Mouse (Mus musculus): ENCODE results near the gene Ttc38. TPM values are rescaled to one million over a fixed set of nuclear protein-coding genes. Genes with fewer than 3 reads are reported as not detected.

Ttc38 gene
- polyA plus RNA-seq, 1 experiment from 2014 or later: 8.6 TPM

GRCm38 (mm10) chr15:85828071-85828470 is 4.0 kb upstream of the Ttc38 start:
- ATAC-seq: no peak
- H3K4me2 ChIP-seq (replicated peaks; ENCODE audit: low read depth): no peak overlapping the region
- 0 out of 2 replicates have a peak, but pooled peaks cover 4% of the 10 kb centered on the region for H3K4me1 ChIP-seq (replicated peaks; ENCODE audit: control insufficient read depth, insufficient read depth, low read length)
- H3K27me3 ChIP-seq (replicated peaks; ENCODE audit: control insufficient read depth, insufficient read depth, low read length): no peaks in the 10 kb centered on the region
- TF ChIP-seq CTCF (IDR thresholded peaks at IDR 0.05; ENCODE audit: low read depth): no peak
- no peak overlapping the region for H3K4me3 ChIP-seq (ENCODE audit: low read depth, low read length)
- no peaks in the 10 kb centered on the region for H3K9me3 ChIP-seq (ENCODE audit: control insufficient read depth)
- no peaks in the 10 kb centered on the region for H3K36me3 ChIP-seq (ENCODE audit: control insufficient read depth, insufficient read depth)
- no peak overlapping the region for H3K9ac ChIP-seq (ENCODE audit: low read depth, low read length)
- 74% methylated on average over 4 of the region's 4 CpGs for WGBS
- H3K27ac ChIP-seq (ENCODE audit: low read depth, low read length): no peak overlapping the region

DNA sequence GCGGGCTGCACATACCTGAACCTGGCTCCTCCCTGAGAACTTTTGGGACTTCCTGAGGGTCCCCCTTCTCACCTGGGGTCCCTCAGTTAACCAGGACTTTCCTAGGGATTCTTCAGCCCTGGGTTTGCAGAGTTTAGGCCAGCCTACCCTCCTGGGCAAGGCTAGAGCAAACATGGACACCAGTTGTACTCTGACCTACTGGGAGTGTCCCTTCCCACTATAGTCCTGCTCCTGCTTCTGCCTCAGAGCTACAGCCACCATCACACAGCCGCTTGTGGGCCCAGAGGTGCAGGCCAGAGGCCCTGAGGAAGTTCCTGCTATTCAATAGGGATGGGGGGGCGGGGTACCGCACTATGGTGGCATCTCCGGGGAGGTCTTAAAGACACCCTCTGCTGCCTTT is 2.6 kb upstream of the Ttc38 start:
- Histone ChIP-seq H3K9ac (ENCODE audit: low read depth, low read length) (no peak overlapping the region), H3K27ac (ENCODE audit: low read depth, low read length) (no peak overlapping the region), H3K4me3 (ENCODE audit: low read depth, low read length) (no peak overlapping the region), H3K4me2 (replicated peaks; ENCODE audit: low read depth) (no peak overlapping the region), H3K36me3 (ENCODE audit: control insufficient read depth, insufficient read depth) (no peaks in the 10 kb centered on the region), H3K27me3 (replicated peaks; ENCODE audit: control insufficient read depth, insufficient read depth, low read length) (no peaks in the 10 kb centered on the region), H3K9me3 (ENCODE audit: control insufficient read depth) (no peaks in the 10 kb centered on the region), H3K4me1 (replicated peaks; ENCODE audit: control insufficient read depth, insufficient read depth, low read length) (0 out of 2 replicates have a peak, but pooled peaks cover 4% of the 10 kb centered on the region)
- ATAC-seq: peak; percentile 52; the same call in 1 of the 2 replicates
- 54% methylated on average over 5 of the region's 5 CpGs for WGBS
- no peak for TF ChIP-seq CTCF (IDR thresholded peaks at IDR 0.05; ENCODE audit: low read depth)

- 24% methylated on average over 8 of the region's 8 CpGs for WGBS
Observed at GRCm38 (mm10) chr15:85832599-85832998, 493 bp downstream of the Ttc38 start.

DNA sequence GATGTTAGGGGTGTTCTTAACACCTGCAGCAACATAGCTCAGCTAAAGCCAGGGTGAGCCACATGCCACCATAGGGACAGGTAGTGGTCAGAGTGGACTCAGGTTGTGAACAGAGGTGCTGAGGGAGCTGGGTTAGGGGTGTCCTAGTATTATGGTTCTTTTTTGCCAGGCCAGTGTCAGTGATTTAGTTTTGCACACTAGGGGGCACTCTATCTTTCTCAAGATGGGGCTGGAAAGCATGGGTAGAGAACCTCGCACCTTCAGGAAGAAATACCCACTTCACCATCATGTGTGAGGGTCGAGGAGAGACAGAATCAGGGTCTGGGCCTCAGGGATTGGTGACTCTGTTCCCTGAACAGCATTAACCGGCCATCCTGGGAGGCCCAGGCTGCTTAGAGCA is 3.2 kb downstream of the Ttc38 start:
- ATAC-seq: no peak
- Histone ChIP-seq H3K27ac (ENCODE audit: low read depth, low read length) (no peak overlapping the region), H3K27me3 (replicated peaks; ENCODE audit: control insufficient read depth, insufficient read depth, low read length) (no peaks in the 10 kb centered on the region), H3K36me3 (ENCODE audit: control insufficient read depth, insufficient read depth) (peaks cover 8% of the 10 kb centered on the region; the same call in 1 of the 2 replicates), H3K4me3 (ENCODE audit: low read depth, low read length) (no peak overlapping the region), H3K9me3 (ENCODE audit: control insufficient read depth) (no peaks in the 10 kb centered on the region), H3K4me1 (replicated peaks; ENCODE audit: control insufficient read depth, insufficient read depth, low read length) (0 out of 2 replicates have a peak, but pooled peaks cover 4% of the 10 kb centered on the region), H3K4me2 (replicated peaks; ENCODE audit: low read depth) (no peak overlapping the region), H3K9ac (ENCODE audit: low read depth, low read length) (no peak overlapping the region)
- TF ChIP-seq CTCF (IDR thresholded peaks at IDR 0.05; ENCODE audit: low read depth): peak; percentile 53
- WGBS: 72% methylated on average over 3 of the region's 3 CpGs

More at GRCm38 (mm10) chr15:85832599-85832998, 493 bp downstream of the Ttc38 start:
- Histone ChIP-seq H3K4me1 (replicated peaks; ENCODE audit: control insufficient read depth, insufficient read depth, low read length) (0 out of 2 replicates have a peak, but pooled peaks cover 4% of the 10 kb centered on the region), H3K27ac (ENCODE audit: low read depth, low read length) (peak overlapping the region; percentile 68), H3K27me3 (replicated peaks; ENCODE audit: control insufficient read depth, insufficient read depth, low read length) (no peaks in the 10 kb centered on the region), H3K4me3 (ENCODE audit: low read depth, low read length) (peak overlapping the region; percentile 67), H3K9ac (ENCODE audit: low read depth, low read length) (peak overlapping the region; percentile 62; the same call in 1 of the 2 replicates), H3K36me3 (ENCODE audit: control insufficient read depth, insufficient read depth) (peaks cover 4% of the 10 kb centered on the region; the same call in 1 of the 2 replicates), H3K4me2 (replicated peaks; ENCODE audit: low read depth) (peak overlapping the region; percentile 85), H3K9me3 (ENCODE audit: control insufficient read depth) (no peaks in the 10 kb centered on the region)
- peak; percentile 20; the same call in 1 of the 2 replicates for ATAC-seq
- no peak for TF ChIP-seq CTCF (IDR thresholded peaks at IDR 0.05; ENCODE audit: low read depth)

DNA sequence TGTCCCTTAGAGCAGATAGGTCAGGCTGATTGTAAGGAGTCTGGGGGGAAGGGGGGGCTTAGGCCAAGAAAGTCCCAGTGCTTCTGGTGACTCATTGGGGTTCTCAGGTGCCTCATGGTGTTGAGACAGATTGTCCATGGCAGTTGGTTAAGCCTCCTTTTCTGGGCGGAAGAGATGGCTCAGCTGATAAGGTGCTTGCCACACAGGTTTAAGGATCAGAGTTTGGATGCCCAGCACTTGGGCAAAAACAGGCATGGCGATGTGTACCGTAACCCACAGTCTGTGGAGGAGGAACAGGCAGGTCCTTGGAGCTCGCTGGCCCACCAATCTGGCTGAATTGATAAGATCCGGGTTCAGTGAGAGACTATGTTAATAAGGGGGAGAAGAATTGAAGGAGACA is 4.8 kb downstream of the Ttc38 start:
- Histone ChIP-seq H3K27me3 (replicated peaks; ENCODE audit: control insufficient read depth, insufficient read depth, low read length) (no peaks in the 10 kb centered on the region), H3K27ac (ENCODE audit: low read depth, low read length) (no peak overlapping the region), H3K9ac (ENCODE audit: low read depth, low read length) (no peak overlapping the region), H3K36me3 (ENCODE audit: control insufficient read depth, insufficient read depth) (peaks cover 8% of the 10 kb centered on the region; the same call in 1 of the 2 replicates), H3K9me3 (ENCODE audit: control insufficient read depth) (no peaks in the 10 kb centered on the region), H3K4me1 (replicated peaks; ENCODE audit: control insufficient read depth, insufficient read depth, low read length) (0 out of 2 replicates have a peak, but pooled peaks cover 4% of the 10 kb centered on the region), H3K4me2 (replicated peaks; ENCODE audit: low read depth) (no peak overlapping the region), H3K4me3 (ENCODE audit: low read depth, low read length) (no peak overlapping the region)
- WGBS: 85% methylated on average over 5 of the region's 5 CpGs
- no peak for ATAC-seq
- TF ChIP-seq CTCF (IDR thresholded peaks at IDR 0.05; ENCODE audit: low read depth): no peak

GRCm38 (mm10) chr15:85840983-85841382 is 8.9 kb downstream of the Ttc38 start:
- no peak overlapping the region for H3K4me2 ChIP-seq (replicated peaks; ENCODE audit: low read depth)
- H3K4me3 ChIP-seq (ENCODE audit: low read depth, low read length): no peak overlapping the region
- no peaks in the 10 kb centered on the region for H3K27me3 ChIP-seq (replicated peaks; ENCODE audit: control insufficient read depth, insufficient read depth, low read length)
- no peak overlapping the region; the same call in 1 of the 2 replicates for H3K9ac ChIP-seq (ENCODE audit: low read depth, low read length)
- ATAC-seq: no peak
- WGBS: 42% methylated on average over 6 of the region's 6 CpGs
- H3K36me3 ChIP-seq (ENCODE audit: control insufficient read depth, insufficient read depth): peaks cover 16% of the 10 kb centered on the region; the same call in 1 of the 2 replicates
- TF ChIP-seq CTCF (IDR thresholded peaks at IDR 0.05; ENCODE audit: low read depth): peak; percentile 77
- no peak overlapping the region for H3K27ac ChIP-seq (ENCODE audit: low read depth, low read length)
- H3K9me3 ChIP-seq (ENCODE audit: control insufficient read depth): no peaks in the 10 kb centered on the region
- no peaks in the 10 kb centered on the region for H3K4me1 ChIP-seq (replicated peaks; ENCODE audit: control insufficient read depth, insufficient read depth, low read length)
